In genomic region chr13:75590836-75591235, GRCm38 (mm10) we compare ENCODE assay signal across 12 mouse cellular contexts.
"Had no signal": no experiment of that assay in that cellular context is flagged by ENCODE, and none has a peak within 500 bp of the region (broad histone marks: within the 10 kb centered on the region; RNA-seq: fewer than 3 reads in every experiment).

No protein-coding gene starts in this region.

- H3K27me3 ChIP-seq: kidney, embryonic 15.5 days; limb, embryonic 15.5 days; liver, embryonic 12.5 days; midbrain, embryonic 12.5 days; neural tube, embryonic 13.5 days had no signal

- ATAC-seq: liver, embryonic 12.5 days; midbrain, embryonic 16.5 days had no signal

- H3K36me3 ChIP-seq: kidney, embryonic 15.5 days; limb, embryonic 15.5 days; liver, embryonic 12.5 days; midbrain, embryonic 12.5 days; neural tube, embryonic 13.5 days had no signal

- H3K4me3 ChIP-seq: kidney, embryonic 15.5 days; left cerebral cortex, adult 2 months; limb, embryonic 15.5 days; liver, embryonic 12.5 days; midbrain, embryonic 12.5 days; neural tube, embryonic 13.5 days had no signal

- DNase-seq: kidney, postnatal 14 days; retina, postnatal 1 day; right cerebral cortex, postnatal 4 days; spleen, adult 18-20 months; thymus, postnatal 36 days had no signal

- H3K4me1 ChIP-seq: kidney, embryonic 15.5 days; liver, embryonic 12.5 days; midbrain, embryonic 12.5 days; neural tube, embryonic 13.5 days had no signal

- H3K27ac ChIP-seq: kidney, embryonic 15.5 days; left cerebral cortex, adult 2 months; limb, embryonic 15.5 days; liver, embryonic 12.5 days; midbrain, embryonic 12.5 days; neural tube, embryonic 13.5 days had no signal
